Mouse (Mus musculus) urinary bladder, postnatal 10 days (tissue): Measurements from ENCODE around the gene Il1b.
A peak's percentile ranks its signal among the peaks of the same experiment; 100 is the strongest.

Source experiments
- DNase-seq: peaks from one replicate; pipeline ENCODE4 v3.0.0; 2022; ENCODE audit warnings: low spot score

The Il1b gene

GRCm38 (mm10) chr2:129371039-129371438, at the start of gene Il1b:
Gene Il1b (minus strand): TSS chr2:129371139.
- no peak for DNase-seq

DNA sequence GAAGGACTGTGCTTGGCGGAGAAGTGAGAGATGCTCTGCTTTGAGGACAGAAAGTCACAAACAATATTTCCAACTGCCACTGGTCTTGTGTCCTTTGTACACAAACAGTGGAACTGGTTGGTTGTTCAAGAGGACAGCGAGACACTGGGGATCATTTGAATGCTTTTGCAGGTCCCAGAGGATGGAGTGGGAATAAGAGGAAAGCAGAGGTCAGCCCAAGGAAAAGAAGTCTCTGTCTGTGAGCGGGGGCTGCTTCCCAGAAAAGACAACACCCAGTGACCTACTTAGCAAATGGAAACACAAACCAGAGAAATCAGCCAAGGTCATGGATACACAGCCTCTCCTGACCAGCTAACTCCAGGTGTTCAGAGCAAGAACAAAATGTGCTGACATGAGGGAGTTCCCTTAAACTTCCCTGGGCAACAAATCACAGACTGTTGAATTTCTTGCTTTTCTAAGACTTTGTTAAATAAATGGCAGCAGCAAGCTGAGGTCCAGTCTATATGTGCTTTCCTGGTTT, 48.5 kb upstream of the Il1b start:
- DNase-seq, result no peak

GRCm38 (mm10) chr2:129414593-129414992, 43.7 kb upstream of the Il1b start:
- no peak for DNase-seq

- no peak for DNase-seq
These were observed 42.5 kb upstream of the Il1b start for GRCm38 (mm10) chr2:129413488-129413887.

DNA sequence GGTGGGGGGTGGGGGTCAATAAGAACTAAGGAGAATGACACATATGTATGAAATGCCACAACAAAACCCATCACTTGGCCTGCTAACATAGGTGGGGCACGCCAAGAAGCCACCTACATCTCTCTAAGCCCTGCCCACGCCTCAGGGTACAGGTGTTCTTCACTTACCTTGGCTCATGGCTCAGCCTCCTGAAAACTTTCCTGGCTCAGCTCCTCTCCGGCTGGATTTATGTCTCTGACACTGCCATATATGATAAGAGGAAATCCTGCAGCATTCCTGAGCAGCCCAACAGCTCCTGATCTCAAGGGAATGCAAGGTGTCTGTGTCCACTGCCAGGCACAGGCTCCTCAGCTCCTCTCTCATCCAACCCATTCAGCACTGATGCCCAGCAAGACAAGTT, 40.7 kb upstream of the Il1b start:
- DNase-seq, result no peak

DNA sequence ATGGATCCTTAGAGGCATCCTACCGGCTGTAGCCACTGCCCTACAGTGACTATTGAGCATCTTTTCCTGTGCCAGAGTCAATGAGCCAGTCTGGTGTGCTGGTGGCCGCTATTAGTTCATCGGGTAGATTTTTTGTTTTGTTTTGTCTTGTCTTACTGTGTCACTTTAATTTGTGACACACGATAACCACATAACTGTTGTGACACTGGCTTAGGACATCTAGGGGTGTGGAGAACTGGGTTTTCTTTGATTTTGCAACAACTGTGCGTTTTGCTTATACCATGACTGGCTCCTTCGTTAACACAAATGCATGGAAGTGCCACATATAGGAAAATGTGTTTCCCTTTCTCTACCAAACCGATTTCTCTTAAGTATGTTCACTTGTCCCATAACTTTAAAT, 39.4 kb upstream of the Il1b start:
- no peak for DNase-seq

DNA sequence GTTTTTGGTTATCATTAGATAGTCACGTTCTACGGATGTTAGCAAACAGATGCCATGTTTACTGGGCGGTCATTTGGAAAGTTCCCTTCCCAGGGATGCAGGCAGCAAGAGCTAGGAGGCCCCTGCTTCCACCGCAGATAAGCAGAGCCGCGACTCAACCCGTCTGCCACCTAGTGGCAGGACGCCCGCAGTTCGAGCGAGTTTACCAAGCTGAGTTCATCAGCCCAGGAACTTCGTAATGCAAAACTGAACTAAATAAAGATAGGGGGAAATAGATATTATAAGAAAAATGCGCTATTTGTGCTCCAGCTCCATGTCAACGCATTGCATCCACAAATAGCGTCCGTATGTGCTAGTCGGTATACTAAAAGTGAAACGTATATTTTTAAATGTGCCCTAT, 37.5 kb upstream of the Il1b start:
- DNase-seq, result peak; percentile 30

DNA sequence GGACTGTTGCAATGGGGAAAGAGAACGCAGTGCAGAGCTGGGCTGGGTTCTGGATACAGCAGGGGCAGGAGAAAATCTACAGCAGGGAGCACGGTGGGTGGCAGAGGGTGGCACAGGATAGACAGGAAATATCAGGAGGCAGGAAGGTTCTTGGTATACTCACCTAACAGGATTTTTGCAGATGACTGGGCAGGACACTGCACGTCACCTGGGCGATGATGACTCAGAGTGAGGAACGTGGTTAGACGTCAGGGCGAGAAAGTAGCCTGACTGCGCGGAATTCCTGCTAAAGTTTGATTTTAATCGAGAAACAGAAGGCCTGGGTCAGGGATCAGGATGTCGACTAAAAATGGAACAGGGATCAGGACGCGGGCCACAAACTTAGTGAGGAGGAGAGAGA, 36.7 kb upstream of the Il1b start:
- no peak for DNase-seq

DNA sequence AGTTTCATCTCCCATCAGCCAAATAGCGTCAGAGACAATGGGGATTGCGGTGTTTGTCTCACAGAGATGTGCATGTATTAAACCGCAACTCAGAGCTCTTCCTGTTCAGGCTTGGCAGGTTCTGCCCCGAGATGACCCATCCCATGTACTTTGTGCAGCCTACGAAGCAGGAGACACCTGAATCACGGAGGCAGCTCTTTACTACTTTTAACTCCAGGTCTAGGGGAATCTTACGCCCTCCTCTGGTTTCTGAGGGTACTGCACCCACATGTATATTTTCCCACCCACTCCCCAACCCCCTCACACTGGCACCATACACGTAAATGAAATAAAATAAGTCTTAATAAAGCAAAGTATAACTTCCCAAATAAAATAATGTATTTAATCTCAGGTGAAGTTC, 35.6 kb upstream of the Il1b start:
- DNase-seq, result no peak

DNA sequence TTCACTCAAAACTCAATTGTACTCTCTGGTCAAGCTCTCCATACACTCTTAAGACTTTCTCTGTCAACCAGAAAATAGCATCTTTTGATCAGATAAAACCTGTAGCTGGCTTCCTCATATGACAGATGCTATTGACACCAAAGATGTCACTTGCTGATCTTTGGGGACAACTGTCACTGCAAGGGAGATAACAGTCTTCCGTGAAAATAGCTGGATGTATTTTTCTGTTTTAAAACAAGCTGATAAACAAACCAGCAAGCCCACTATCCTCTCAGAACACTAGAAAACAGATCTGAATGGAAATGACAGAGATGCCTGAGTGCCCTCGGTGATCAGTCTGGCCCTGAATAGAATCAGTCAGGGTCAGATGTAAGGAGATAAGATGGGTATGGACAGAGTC, 32.8 kb upstream of the Il1b start:
- DNase-seq, result no peak

- DNase-seq, result no peak
These were observed 31.4 kb upstream of the Il1b start for GRCm38 (mm10) chr2:129402330-129402729.

DNA sequence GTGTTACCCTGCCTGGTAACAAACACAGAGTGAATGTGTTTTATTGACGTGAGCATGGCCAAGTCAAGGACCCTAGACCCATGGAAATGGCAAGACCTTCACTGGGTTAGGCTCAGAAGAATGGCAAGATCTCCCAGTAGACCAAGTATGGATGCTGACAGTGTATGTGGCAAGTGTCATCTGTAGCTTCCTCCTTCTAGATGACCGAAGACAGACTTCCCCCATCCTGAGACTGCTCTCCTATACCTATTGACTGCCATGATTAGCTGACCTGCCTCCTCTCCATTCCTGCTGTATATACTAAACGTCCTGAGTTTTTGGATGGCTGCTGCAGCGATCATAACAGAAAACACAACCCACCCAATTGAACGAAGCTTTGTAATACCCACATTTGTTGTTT, 30.9 kb upstream of the Il1b start:
- no peak for DNase-seq

- DNase-seq, result no peak
These were observed 27.2 kb upstream of the Il1b start for GRCm38 (mm10) chr2:129398176-129398575.

- DNase-seq, result no peak
These were observed 22.6 kb upstream of the Il1b start for GRCm38 (mm10) chr2:129393524-129393923.

- no peak for DNase-seq
These were observed 19.2 kb upstream of the Il1b start for GRCm38 (mm10) chr2:129390161-129390560.

DNA sequence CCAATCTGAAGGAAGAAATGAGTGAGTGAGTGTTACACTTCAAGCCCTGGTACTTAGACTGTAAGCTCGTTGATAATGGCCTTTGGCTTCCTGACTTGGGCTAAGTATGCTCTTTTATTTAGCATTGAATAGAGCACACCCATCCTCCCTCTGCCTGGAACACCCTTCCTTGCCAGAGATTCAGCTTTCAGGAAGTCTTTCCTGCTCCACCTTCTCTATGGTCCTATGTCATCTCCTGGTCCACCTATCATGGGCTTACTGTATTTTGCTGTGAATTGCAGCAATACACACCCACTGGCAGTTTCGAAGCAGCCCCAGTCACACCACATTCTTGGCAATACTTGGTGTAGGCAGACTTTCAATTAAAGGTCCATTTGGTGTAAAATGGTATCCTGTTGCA, 18.4 kb upstream of the Il1b start:
- DNase-seq, result no peak

DNA sequence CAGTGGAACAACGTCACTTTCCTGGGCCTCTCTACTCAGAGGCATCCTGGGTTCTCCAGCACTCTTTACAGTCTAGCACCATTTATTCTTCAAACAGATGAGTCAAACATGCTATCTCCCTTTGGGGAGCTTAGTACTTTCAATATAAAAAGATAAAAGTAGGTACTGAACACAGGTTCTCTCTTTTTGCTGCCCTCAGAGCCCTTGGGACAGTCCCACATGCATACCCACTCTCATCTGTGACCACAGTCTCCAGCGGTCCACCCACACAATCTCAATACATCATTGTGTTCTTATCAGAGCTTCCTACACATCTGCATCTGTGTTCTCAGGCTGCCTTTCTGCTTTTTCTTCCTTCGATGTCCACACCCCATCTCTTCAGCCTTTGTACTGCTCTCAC, 14.4 kb upstream of the Il1b start:
- DNase-seq, result no peak

DNA sequence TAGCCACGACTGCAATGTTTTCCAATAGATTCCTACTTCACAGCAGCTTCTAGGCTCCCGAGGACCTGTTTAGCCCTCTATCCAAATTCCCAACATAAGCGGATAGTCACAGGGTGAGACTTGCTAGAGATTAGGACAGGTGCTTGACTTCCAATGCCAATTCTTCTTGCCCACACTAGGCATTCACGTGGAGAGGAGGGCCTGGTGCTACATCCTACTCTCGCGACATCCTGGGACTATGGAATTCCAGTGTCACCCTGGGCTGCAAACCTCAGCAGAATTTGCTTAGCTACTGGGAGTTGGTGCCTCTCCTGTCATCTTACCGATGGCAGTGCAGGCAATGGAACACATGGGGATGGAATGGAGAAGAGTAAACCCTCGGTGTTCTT, 13.3 kb upstream of the Il1b start:
- no peak for DNase-seq

- no peak for DNase-seq
These were observed 12.8 kb upstream of the Il1b start for GRCm38 (mm10) chr2:129383512-129384271.

- no peak for DNase-seq
These were observed 10.0 kb upstream of the Il1b start for GRCm38 (mm10) chr2:129380746-129381474.

GRCm38 (mm10) chr2:129380211-129380610, 9.3 kb upstream of the Il1b start:
- no peak for DNase-seq

- DNase-seq, result no peak
These were observed 2.4 kb upstream of the Il1b start for GRCm38 (mm10) chr2:129373307-129373706.

DNA sequence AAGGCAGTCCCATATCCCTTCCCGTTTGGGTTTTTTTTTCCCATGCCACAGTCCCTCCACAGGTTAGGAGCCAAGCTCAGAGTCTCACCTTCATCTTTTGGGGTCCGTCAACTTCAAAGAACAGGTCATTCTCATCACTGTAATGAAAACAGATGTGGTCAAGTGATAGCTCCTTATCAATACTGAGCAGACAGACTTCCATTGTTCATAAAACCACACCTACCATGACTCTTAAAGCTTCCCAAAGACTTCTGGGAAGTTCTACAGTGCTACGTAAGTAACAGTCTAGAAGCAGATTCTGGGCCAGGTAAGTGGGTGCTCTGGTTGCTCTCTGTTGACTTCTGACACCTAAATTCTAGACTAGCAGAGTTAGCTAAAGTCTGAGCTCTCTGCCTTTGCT, 1.3 kb downstream of the Il1b start:
- DNase-seq, result no peak

- DNase-seq, result no peak
These were observed 2.1 kb downstream of the Il1b start for GRCm38 (mm10) chr2:129368795-129369194.
